Mouse (Mus musculus) heart, embryonic 16.5 days (tissue): ENCODE data around the gene Efcab6. TPM values are rescaled to one million over a fixed set of nuclear protein-coding genes. Genes with fewer than 3 reads are reported as not detected.

Experiments used
- ATAC-seq: fragments of 200-750 bp; cut with Nextera tagmentation; replicated peaks from 2 replicates; pipeline ENCODE4 v1.8.0; 2017; ENCODE audit warnings: moderate number of reproducible peaks; ENCODE audit not compliant: insufficient read depth, low FRiP score; ENCODE audit errors: extremely low read depth
- H3K27ac ChIP-seq: fragments of 300-500 bp; sonication (generic); 2 replicates; pipeline ENCODE4 v1.5.1; 2014; ENCODE audit warnings: mild to moderate bottlenecking, low read length, control low read depth, moderate library complexity
- H3K27me3 ChIP-seq: fragments of 300-500 bp; sonication (generic); 2 replicates; pipeline ENCODE4 v1.6.1; 2014; ENCODE audit warnings: low read length, mixed read lengths; ENCODE audit not compliant: control insufficient read depth, insufficient read depth
- H3K36me3 ChIP-seq: fragments of 300-500 bp; sonication (generic); 2 replicates; pipeline ENCODE4 v1.6.1; 2014; ENCODE audit not compliant: control insufficient read depth, insufficient read depth
- H3K4me1 ChIP-seq: fragments of 300-500 bp; sonication (generic); 2 replicates; pipeline ENCODE4 v1.6.1; 2014; ENCODE audit warnings: low read length, mixed read lengths; ENCODE audit not compliant: control insufficient read depth, insufficient read depth
- H3K4me2 ChIP-seq: fragments of 300-500 bp; sonication (generic); 2 replicates; pipeline ENCODE4 v1.6.1; 2014; ENCODE audit warnings: low read depth, mild to moderate bottlenecking, control low read depth, low read length
- H3K4me3 ChIP-seq: fragments of 300-500 bp; sonication (generic); 2 replicates; pipeline ENCODE4 v1.5.1; 2014; ENCODE audit warnings: mild to moderate bottlenecking, control low read depth, low read length
- H3K9ac ChIP-seq: fragments of 300-500 bp; sonication (generic); 2 replicates; pipeline ENCODE4 v1.6.1; 2014; ENCODE audit warnings: low read length, control low read depth
- H3K9me3 ChIP-seq: fragments of 300-500 bp; sonication (generic); replicated peaks from 2 replicates; pipeline ENCODE4 v1.6.1; 2016; ENCODE audit warnings: low read length; ENCODE audit not compliant: control insufficient read depth
- WGBS: fragments of 180-500 bp; shearing (Covaris S2); extraction: QIAGEN DNeasy Blood & Tissue Kit; methylation state at CpG from one replicate; pipeline ENCODE4 v1.1.7; 2014; 5-methylcytosine and 5-hydroxymethylcytosine counted together
- polyA plus RNA-seq: library from polyadenylated mRNA; unstranded; fragments of >200 nt; fragmentation: Nextera tagmentation; extraction: Ambion mirVana; gene quantifications from 2 replicates; pipeline ENCODE4 v1.2.1, GENCODE M21; 2015

Efcab6 gene
- polyA plus RNA-seq, 1 experiment from 2014 or later: 0.30 TPM

DNA sequence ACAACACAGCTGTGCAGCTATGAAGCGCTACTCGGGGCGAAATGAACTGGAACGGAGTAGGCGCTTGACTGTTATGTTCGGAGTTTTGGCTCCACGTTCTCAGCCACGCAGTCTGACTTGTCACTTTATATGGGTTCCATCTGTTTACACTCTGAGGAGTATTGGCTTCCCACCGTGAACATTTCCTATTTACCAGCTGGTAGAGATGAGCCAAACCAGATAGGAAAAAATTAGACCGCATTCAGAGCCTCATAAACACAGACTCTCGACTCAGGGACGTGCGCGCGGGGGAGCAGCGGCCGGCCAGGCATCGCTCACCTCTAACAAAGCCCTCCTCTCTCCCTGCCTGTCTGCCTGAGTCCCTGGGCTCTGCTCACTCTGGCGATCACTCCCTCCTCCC, 67.1 kb downstream of the Efcab6 start:
- Histone ChIP-seq H3K4me1 (no peaks in the 10 kb centered on the region), H3K27me3 (peaks cover 24% of the 10 kb centered on the region), H3K9ac (no peak overlapping the region), H3K36me3 (no peaks in the 10 kb centered on the region), H3K9me3 (0 out of 2 replicates have a peak, but pooled peaks cover under 1% of the 10 kb centered on the region), H3K4me3 (no peak overlapping the region), H3K27ac (no peak overlapping the region), H3K4me2 (no peak overlapping the region)
- 0 out of 2 replicates have a peak, but pooled peaks have one; percentile 32 for ATAC-seq
- WGBS: 15% methylated on average over 19 of the region's 19 CpGs

DNA sequence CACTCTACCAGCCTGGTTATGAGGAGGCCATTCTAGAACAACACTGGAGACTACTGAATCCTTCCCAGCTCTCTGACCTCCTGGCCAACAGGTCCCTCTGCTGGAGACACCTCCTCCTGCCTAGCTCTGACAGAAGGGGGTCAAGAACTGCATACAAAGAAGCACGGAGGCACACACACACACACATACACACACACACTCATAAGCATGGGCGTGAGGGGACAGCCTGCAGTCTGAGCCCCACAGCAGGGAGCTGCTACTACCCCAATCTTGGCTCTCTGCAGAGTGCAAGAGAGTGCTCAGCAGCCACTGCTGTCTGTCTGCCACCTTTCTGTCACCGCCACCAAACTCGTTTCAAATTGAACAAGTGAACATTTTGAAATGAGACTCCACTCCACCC, 67.6 kb downstream of the Efcab6 start:
- no peak overlapping the region for H3K4me2 ChIP-seq
- peaks cover 24% of the 10 kb centered on the region for H3K27me3 ChIP-seq
- no peak overlapping the region for H3K27ac ChIP-seq

DNA sequence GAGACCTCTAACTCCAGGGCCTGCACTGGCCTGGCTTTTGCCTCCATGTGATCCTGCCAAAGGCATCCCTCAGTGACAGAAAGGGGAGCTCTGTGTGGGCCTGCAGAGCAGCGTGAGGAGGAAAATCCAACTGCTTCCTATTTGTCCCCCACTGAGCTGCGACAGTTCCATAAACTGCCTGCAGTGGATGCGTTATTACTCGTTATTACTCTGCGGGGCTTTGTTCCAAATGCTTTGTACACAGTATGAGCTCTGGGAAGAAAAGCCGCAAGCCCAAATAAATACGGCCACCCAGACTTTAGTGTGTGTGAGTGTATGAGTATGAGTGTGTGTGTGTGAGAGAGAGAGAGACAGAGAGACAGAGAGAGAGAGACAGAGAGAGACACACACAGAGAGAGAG, 68.3 kb downstream of the Efcab6 start:
- Histone ChIP-seq H3K4me1 (no peaks in the 10 kb centered on the region), H3K27ac (no peak overlapping the region), H3K4me2 (no peak overlapping the region), H3K9ac (no peak overlapping the region), H3K9me3 (0 out of 2 replicates have a peak, but pooled peaks cover 4% of the 10 kb centered on the region), H3K27me3 (peaks cover 24% of the 10 kb centered on the region), H3K4me3 (no peak overlapping the region), H3K36me3 (no peaks in the 10 kb centered on the region)
- 72% methylated on average over 7 of the region's 7 CpGs for WGBS
- no peak for ATAC-seq

More for the DNA sequence above, 67.6 kb downstream of the Efcab6 start:
- Histone ChIP-seq H3K36me3 (no peaks in the 10 kb centered on the region), H3K9me3 (0 out of 2 replicates have a peak, but pooled peaks cover 4% of the 10 kb centered on the region), H3K4me1 (no peaks in the 10 kb centered on the region), H3K4me3 (no peak overlapping the region), H3K9ac (no peak overlapping the region)
- ATAC-seq: no peak
- 23% methylated on average over 4 of the region's 4 CpGs for WGBS

DNA sequence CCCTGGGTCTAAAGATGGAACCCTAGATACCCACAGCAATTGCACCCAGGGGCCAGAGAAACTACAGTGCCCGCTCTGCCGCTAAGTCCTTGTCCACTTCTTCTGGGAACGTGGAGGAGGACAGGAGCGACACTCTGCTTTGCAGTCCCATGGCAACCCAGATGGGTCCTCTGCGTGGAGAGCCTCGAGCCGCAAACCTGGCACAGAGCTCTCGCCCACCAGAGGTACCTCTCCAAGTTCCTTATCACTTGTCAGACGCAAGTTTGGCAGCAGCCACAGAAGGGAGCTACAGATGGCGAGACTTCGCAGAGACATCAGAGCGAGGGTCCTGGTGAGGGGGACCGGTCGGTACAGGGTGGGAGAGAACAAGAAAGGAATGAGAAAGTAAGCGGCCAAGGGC, 73.0 kb downstream of the Efcab6 start:
- peaks cover 13% of the 10 kb centered on the region for H3K27me3 ChIP-seq
- H3K4me1 ChIP-seq: peaks cover 3% of the 10 kb centered on the region; the same call in 1 of the 2 replicates
- no peak overlapping the region for H3K4me2 ChIP-seq
- ATAC-seq: no peak
- no peaks in the 10 kb centered on the region for H3K36me3 ChIP-seq
- H3K27ac ChIP-seq: no peak overlapping the region
- 0 out of 2 replicates have a peak, but pooled peaks cover 4% of the 10 kb centered on the region for H3K9me3 ChIP-seq
- H3K4me3 ChIP-seq: no peak overlapping the region
- 53% methylated on average over 15 of the region's 15 CpGs for WGBS
- no peak overlapping the region for H3K9ac ChIP-seq

DNA sequence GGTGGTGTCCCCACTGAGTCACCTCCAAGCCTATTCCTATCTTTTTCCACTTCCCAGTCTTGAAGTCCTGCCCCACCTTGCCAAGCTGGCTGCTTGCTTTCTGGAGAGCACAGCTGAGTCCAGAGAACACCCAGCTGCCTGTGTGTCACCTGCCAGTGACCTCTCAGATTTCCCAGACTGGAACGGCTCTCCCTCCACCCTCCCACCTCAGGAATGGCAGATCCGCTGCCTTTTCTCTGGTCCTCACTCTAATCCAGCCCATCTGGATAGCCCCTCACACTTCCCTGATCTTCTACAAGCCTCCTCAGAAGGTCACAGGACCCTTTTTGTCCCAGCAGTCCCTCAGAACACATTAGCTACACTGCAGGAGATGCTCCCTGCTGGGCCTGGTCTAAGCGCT, 73.7 kb downstream of the Efcab6 start:
- H3K27ac ChIP-seq: no peak overlapping the region
- H3K27me3 ChIP-seq: peaks cover 6% of the 10 kb centered on the region
- 0 out of 2 replicates have a peak, but pooled peaks cover 4% of the 10 kb centered on the region for H3K9me3 ChIP-seq
- WGBS: 12% methylated on average over 3 of the region's 3 CpGs
- no peak overlapping the region for H3K9ac ChIP-seq
- ATAC-seq: no peak
- no peaks in the 10 kb centered on the region for H3K36me3 ChIP-seq
- H3K4me2 ChIP-seq: no peak overlapping the region
- H3K4me3 ChIP-seq: no peak overlapping the region
- H3K4me1 ChIP-seq: peaks cover 3% of the 10 kb centered on the region; the same call in 1 of the 2 replicates

DNA sequence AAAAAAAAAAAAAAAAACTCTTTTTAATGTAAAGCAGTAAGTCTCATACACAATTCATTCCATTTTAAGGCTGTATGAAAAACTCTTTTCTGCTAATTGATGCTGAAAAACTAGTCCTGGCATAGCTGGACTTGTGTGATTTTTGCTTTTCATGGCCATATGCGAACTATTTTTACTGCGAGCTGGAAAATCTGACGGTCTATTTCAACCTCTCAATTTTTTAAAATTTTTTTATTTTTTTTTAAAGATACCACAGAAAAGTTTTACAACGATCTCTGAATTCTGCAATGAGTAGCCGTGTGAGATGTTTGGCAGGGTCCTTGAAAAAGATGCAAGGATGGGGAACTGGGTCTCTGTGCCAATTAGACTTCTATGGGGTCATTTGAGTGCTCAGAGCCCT, 75.9 kb downstream of the Efcab6 start:
- Histone ChIP-seq H3K4me2 (no peak overlapping the region), H3K27me3 (peaks cover 5% of the 10 kb centered on the region; the same call in 1 of the 2 replicates), H3K4me1 (peaks cover 3% of the 10 kb centered on the region; the same call in 1 of the 2 replicates), H3K9ac (no peak overlapping the region), H3K4me3 (no peak overlapping the region), H3K9me3 (0 out of 2 replicates have a peak, but pooled peaks cover 4% of the 10 kb centered on the region), H3K27ac (no peak overlapping the region), H3K36me3 (no peaks in the 10 kb centered on the region)
- WGBS: 88% methylated on average over 5 of the region's 5 CpGs
- no peak for ATAC-seq

DNA sequence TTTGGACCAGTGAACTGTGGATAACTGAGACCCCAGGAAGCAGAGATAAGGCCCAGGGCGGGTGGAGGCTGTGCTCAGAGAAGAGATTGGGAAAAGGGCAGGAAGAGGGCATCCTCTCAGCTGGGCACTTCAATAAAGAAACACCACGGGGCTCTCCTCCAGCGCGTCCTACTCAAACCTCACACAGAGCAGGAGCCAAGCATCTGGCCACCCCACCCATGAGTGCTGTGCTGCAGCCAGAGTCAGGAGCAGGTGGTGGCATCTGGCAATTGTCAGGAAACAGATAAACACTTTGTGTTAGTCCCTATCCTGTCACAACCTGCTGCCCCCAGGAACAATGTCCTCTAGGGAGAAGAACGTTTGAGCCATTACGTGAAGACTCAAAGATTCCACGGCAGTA, 77.1 kb downstream of the Efcab6 start:
- H3K4me1 ChIP-seq: peaks cover 3% of the 10 kb centered on the region; the same call in 1 of the 2 replicates
- 0 out of 2 replicates have a peak, but pooled peaks cover 3% of the 10 kb centered on the region for H3K9me3 ChIP-seq
- H3K4me2 ChIP-seq: no peak overlapping the region
- H3K36me3 ChIP-seq: no peaks in the 10 kb centered on the region
- H3K27ac ChIP-seq: no peak overlapping the region
- peaks cover 3% of the 10 kb centered on the region; the same call in 1 of the 2 replicates for H3K27me3 ChIP-seq
- 13% methylated on average over 7 of the region's 7 CpGs for WGBS
- no peak overlapping the region for H3K4me3 ChIP-seq
- H3K9ac ChIP-seq: no peak overlapping the region
- ATAC-seq: no peak

DNA sequence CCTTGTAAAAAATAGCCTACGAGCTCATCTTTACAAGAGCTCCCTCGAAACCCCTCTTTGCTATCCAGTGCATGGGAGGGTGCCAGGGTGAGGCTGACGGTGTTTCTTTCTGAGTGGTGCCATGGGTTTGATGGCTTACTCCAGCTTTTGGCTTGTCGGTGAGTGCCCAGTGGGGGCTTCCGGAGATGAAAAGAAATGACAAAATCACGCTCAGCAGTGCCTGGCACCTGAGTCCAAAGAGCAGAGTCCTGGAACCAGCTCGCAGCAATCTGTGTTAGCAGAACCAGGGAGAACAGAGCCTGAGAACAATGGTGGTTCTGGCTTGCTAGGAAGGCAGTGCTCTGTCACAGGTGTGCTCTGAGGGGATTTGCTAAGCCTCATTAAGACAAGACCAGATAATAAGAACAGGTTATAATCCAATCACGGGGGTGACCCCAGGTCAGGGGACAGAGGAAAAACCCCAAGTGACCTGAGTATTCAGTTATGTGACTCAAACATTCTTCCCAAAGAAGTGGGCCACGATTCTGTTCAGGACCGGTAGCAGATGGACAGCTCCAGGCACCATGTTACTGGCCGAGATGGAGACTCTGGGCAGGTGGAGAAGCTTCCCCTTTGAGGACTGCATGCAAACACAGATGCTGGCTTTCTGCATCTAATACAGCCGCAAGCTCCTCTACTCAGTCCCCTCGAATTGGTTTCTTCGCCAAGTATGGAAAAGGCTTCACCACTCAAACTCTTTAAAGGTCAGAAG, 82.8 kb downstream of the Efcab6 start:
- WGBS: 53% methylated on average over 14 of the region's 14 CpGs
- no peak overlapping the region for H3K9ac ChIP-seq

DNA sequence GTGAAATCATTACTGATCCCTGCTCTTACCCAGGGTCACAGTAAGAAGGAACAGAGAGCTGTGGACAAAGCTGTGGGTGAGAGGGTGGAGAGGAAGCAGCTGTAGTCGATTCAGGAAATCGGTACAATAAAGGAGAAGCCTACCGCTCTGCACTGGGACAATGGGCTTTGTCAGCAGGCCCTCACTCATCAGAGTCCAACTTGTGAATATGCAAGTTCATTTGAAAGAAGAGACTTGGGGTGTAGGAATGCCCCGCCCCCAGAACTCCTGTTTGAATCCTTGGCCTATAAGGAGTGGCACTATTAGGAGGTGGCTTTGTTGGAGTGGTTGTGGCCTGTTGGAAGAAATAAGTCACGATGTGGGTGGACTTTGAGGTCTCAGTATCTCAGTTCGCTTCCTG, 86.3 kb downstream of the Efcab6 start:
- Histone ChIP-seq H3K27me3 (peaks cover 7% of the 10 kb centered on the region), H3K27ac (no peak overlapping the region), H3K4me1 (no peaks in the 10 kb centered on the region), H3K36me3 (no peaks in the 10 kb centered on the region), H3K4me3 (no peak overlapping the region), H3K9ac (no peak overlapping the region), H3K9me3 (no peaks in the 10 kb centered on the region), H3K4me2 (no peak overlapping the region)
- 66% methylated on average over 6 of the region's 6 CpGs for WGBS
- ATAC-seq: no peak

More for the DNA sequence above, 82.8 kb downstream of the Efcab6 start:
- Histone ChIP-seq H3K4me1 (no peaks in the 10 kb centered on the region), H3K36me3 (no peaks in the 10 kb centered on the region), H3K27me3 (no peaks in the 10 kb centered on the region; the same call in 1 of the 2 replicates), H3K4me3 (no peak overlapping the region), H3K9me3 (no peaks in the 10 kb centered on the region), H3K27ac (no peak overlapping the region), H3K4me2 (no peak overlapping the region)
- no peak for ATAC-seq
